Mouse (Mus musculus): ENCODE results near the gene Lhx2.

Lhx2 gene

DNA sequence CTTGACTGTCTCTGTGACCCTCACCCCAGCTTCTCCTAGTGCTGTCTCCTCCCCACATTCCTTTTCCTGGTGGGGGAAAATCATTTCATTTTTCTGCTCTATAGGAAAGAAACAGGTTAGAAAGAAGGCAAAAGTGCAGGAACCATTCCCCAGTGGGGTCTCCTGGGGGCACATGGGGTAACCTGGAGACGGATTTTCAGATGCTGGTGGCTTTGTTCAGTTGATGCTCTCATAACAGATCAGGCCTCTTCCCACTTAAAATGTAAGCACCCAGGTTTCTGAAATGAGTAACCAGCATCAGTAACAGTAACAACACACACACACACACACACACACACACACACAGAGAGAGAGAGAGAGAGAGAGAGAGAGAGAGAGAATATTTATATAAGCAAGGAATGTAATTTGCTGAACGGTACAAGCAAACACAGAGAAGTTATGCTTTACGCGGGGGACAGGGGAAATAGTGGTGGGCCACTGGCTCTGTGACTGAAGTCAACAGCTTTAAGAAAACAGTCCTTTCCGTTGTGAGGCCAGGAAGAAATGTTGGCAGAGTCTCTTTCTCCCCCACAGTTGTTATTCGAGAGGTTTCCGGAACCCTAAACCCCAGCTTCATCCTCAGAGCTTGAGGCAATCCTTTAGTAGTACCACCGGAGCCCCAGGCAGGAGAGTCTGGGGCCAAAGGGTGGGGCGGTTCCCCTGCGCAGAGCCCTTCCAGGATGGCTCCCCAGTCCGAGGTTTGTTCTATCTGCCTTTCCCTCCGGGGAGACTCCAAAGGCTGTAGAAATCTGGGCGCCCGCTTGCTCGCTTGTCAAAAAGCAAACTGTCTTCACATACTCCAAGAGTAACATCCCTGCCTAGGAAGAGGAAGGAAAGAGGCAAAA, 8.0 kb downstream of the Lhx2 start:
- DNase-seq (ENCODE audit: low read depth), result no peak

DNA sequence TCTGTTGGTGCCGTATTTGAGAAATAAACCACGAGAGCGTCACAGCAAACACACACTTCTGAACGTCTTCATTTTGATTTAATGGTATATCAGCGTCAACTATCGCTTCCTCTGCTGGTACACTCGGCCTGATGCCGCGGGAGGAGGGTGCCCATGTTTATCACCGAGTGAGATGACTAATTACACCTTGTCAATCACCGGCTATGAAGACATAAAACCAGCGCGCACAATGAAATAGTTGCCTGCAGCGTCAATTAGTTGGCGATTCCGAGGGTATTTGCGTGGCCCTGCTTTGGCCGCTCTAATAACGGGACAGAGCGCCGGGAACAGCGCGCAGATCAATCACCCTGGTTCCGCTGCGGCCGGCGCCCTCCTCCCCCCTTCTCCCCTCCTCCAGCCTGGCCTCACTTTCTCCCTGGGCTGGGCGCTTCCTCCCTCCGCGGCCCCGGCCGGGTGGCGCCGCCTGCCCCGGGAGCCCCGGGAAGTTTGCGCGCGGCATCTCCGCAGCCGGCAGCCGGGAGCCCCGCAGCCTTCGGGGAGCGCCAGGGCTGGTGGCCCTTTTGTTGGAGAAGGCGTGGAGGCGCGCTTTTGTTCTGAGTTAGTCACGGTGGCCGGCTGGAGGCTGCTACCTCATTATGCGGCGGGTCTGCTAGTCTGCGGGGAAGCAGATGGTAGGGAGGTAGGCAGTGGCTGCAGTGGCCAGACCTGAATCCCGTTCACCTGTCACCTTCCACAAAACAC, 8.9 kb downstream of the Lhx2 start:
- DNase-seq (ENCODE audit: low read depth), result no peak

DNA sequence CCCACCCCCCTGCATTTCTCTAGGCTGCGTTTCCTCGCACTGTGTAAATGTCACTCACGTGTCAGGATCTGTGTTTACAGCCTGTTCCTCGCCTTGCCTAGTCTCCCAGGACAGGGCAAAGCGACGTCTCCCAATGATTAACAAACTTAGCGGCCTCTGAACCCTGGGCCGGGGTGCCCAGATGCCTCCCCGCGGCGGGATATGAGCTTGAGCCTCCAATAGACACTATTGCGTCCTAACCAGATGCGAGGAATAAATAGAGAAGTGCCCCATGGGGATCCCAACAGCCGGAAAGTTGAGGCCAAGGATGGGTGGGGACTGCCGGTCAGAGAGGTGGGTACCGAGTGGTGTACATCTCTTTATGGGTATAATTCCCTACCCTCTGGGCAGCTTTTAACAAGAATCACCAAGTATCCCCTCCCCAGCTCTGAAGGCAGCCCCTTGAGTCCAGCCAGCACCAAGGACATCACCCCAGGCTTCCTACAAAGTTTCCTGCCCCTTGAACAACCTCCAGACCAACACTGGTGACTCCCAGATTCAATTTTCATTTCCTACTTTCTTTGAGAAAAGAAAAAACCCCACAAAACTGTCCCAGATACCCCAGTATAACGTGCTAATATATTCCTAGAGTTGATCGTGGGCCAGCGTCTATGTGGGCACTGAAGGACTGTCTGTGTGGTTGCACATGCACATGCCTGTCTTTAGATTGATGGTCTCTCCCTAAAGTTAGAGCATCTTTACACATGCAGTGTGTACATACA, 9.8 kb downstream of the Lhx2 start:
- no peak for DNase-seq (ENCODE audit: low read depth)

DNA sequence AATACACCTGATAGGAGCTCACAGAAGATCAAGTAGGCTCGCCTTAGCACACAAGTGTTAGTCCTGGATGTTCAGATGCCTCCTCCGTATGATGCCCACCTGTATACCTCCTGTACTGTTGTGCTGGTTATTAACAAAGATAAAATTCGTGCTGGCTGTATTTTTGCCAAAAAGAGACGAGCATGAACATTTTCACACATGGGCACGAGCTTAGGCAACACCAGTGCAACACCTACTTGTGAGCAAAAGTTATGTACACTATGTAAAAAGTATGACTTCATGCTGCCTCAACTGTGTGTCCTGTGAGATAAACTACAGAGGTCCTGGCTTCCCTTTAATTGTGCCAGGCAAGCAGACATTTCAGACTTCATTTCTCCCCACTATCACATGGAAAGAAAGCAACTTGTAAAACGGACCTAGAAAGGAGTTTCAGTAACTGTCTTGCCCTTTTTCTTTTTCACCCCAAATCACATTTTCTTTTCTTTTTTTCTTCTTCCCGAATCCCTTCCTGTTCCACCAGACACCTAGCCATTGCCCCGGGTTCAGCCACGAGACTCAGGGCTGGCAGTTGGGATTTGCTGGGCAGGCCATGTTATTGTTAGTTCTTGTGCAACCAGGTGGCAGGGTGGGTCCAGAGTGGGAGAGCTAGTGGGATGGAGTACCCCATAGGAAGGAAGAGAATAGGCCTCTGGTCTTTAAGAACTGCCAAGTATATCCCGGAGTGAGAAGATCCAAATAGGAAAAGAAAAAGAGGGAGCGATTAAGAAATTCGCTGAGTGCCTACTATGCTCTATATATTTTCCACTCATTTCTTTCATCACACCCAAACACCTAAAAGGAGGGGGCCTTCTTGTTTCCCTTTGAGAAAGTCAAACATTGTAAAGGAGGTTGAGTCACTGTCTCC, 10.6 kb downstream of the Lhx2 start:
- no peak for DNase-seq (ENCODE audit: low read depth)

DNA sequence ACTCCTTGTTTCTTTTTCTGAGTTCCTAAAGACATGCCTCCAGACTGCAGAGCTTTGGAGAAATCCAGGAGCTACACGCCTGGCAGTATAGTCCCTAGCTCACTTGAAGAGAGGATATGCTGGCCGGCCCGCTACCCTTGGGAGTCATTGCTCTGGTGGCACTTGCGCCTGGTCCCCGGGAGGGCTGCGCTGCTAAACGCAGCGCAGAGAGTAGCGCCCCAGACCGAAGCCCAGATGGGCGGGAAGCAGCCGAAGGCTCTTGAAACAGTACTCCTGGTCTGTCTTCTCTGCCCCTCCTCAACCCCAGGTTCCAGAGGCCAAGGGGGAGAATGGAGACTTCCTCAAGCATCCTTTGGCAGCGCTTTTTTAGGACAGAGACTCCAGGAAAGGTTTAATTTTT, 11.3 kb downstream of the Lhx2 start:
- DNase-seq (ENCODE audit: low read depth), result no peak

DNA sequence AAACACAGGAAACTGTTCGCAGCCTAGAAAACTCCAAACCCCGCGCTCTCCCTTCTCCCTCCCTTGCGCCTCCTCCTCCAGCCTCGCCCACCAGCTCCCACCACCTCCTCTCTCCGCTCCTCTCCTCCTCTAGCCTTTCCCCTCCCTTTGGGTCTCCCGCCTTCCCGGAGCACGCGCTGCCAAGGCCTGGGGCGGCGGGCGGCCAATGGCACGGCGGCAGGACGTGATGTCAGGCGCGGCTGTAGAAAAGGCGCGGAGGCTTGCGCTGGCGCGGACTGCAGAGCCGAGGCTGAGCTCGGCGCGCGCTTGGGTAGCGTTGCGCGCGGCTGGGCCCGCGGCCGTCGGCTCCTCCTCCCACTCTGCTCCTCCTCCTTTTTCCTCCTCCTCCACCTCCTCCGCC, 11.7 kb downstream of the Lhx2 start:
- DNase-seq (ENCODE audit: low read depth), result no peak

DNA sequence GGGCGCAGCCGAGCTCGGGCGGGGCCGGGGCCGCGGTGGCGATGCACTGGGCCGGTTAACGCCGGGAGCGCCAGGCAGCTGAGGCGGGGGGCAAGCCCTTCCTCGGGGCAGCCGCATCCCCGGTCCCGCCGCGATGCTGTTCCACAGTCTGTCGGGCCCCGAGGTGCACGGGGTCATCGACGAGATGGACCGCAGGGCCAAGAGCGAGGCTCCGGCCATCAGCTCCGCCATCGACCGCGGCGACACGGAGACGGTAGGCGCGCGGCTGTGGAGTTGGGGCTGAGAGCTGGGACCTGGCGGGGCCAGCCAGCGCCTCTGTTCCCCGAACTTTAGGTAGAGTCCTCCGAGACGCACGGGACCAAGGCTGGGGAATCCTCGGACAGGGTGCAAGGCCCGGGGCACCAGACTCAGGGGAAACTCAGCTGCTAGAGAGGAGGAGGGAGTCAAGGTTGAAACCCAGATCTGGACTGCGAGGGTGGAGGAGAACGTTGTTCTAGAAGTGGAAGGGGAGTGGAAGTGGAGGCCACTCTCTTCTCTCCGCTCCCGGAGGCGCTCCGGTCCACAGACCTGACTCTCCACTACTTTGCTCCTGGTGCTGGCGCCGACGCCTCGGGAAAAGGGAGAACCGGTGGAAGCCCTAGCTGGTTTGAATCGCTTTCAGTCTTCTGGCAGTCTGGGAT, 12.7 kb downstream of the Lhx2 start:
- DNase-seq (ENCODE audit: low read depth), result no peak

DNA sequence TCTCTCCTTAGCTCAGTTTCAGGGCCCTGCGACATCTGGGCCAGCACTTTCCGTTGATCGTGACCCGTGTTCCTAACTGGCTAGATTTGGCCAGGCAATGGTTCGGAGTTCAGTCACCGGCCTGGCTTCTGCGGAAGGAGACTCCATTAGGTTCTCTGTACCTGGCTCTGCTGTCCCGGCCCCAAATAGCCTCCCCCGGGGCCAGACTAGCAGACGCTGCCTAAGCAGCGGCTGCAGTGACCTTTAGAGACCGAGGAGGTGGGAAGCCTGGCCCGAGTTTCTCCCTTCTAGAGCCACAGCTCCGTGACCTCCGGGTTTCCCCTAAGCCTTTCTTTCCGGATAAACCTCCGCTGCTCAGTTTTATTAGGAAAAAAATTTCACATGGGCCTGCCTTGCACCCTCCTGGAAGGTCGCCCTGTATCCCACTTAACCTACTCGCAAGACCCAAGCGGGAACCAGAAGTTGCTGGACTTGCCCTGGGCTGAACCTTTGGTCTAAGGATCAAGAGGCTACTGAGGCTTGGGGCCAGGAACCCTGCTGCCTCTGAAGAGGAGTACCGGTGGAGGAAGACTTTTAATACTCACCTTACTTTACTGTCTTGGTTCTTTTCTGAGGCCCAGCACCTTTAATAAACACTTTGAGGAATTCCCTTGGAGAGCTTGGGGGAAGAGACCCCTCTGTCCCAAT, 13.4 kb downstream of the Lhx2 start:
- no peak for DNase-seq (ENCODE audit: low read depth)

DNA sequence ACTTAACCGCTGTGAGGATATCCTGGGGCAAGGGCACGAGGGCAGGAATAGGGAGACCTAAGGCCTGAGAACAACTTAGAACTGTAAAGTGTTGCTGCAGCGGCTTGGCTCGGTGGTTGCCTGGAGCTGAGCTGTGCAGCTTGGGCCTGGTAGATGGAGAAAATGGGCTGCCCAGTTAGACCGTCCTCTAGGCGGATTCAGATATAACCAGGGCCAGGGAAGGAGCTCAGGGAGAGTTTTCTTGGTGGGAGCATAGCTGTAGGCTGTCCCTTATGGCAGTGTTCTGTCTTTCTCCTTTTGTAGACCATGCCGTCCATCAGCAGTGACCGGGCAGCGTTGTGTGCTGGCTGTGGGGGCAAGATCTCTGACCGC, 13.9 kb downstream of the Lhx2 start:
- DNase-seq (ENCODE audit: low read depth), result no peak

DNA sequence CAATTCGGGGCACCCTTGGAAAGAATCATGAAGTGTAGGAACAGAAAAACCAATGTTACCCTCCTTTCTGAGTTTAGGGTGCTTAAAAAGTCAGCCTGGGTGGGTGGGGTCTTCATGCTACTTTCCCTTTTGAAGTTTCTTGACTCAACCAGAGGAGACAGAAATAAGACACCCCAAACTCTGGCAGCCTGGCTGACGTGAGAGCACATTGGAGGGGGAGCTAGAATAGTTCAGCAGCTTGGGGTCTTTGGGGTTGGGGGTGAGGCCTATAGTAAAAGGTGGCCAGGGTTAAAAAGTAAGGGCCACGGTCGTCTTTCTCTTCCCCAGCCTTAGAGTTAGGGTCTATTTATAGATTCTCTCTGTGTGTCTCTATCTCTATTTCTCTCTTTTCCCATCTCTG, 14.6 kb downstream of the Lhx2 start:
- no peak for DNase-seq (ENCODE audit: low read depth)

DNA sequence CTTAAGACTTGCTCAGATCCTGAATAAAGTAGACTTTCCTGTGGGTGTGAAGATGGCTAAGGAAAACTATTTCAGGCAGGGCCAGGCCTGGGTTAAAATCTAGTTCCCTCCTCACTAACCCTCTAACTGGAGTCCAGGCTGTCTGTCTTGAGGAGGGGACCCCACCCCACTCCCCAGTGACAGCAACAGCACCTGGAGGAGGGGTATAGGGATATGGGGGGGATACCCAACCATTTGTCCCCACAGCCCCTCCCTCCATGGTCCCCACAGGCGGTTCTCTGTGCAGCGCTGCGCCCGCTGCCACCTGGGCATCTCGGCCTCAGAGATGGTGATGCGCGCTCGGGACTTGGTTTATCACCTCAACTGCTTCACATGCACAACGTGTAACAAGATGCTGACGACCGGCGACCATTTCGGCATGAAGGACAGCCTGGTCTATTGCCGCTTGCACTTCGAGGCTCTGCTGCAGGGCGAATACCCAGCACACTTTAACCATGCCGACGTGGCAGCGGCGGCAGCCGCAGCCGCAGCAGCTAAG, 15.2 kb downstream of the Lhx2 start:
- no peak for DNase-seq (ENCODE audit: low read depth)

DNA sequence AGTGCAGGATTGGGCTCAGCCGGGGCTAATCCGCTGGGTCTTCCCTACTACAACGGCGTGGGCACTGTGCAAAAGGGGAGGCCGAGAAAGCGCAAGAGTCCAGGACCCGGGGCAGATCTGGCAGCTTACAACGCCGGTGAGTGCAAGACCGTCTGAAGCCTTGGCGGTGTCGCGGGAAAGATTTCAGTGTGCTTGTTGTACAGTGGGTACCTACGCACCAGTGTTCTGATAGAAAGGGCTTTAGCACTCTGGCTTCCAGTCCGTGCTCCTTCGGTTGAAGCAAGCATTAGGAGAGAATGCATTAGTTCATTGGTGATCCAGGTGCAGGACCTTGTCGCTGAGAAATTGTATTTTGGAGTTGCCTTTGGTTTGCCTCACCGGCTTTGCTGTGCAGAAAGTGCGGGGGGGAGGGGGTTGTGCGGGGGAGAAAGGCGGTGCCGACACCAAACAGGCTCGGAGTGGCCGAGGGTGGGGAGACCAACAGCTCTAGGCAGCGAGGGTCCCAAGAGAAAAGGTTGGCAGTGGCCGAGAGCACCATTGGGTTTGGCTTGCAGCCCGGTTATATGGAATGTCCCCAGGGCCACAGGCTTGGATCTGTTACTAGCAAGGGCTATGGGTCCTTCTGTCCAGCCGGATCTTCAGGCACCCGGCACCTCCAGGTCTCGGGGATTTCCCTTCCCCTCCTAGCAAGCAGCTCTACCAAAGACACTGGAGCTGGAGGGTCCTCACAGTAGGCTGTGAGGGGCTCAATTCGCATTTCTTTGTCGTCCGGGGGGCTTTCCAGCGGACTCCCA, 15.8 kb downstream of the Lhx2 start:
- DNase-seq (ENCODE audit: low read depth), result no peak

DNA sequence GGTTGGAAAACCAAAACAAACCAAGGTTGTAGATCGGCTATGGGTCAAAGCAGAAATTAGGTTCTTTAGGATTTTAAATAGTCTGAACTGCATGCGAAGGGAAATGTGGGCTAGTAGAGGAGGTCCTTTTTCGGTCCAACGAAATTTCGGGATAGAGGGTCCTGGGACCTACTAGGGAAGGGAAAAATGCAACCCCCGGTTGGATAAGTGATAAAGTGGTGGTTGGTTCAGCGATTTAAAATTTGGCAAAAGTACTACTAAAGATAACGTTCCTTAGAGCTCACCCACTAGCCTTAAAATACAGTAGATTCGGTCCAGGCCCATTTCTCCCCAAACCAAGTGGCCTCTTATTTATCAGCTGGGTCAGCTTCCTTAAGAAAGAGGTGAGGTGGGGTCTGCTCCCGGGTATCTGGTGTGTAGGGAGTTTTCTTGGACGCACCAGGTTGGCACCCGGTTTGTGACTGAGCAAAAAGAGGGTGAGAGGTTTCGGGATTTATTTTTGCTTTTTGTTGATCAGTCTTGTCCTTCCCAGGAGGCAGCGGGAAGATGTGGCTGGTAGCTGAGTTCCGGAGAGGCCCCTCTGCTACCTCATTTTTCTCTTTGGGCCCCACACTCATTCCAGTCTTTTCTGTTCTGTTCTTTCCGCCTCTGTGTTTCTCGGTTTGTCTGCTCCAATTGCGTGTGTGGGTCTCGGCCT, 16.8 kb downstream of the Lhx2 start:
- no peak for DNase-seq (ENCODE audit: low read depth)

DNA sequence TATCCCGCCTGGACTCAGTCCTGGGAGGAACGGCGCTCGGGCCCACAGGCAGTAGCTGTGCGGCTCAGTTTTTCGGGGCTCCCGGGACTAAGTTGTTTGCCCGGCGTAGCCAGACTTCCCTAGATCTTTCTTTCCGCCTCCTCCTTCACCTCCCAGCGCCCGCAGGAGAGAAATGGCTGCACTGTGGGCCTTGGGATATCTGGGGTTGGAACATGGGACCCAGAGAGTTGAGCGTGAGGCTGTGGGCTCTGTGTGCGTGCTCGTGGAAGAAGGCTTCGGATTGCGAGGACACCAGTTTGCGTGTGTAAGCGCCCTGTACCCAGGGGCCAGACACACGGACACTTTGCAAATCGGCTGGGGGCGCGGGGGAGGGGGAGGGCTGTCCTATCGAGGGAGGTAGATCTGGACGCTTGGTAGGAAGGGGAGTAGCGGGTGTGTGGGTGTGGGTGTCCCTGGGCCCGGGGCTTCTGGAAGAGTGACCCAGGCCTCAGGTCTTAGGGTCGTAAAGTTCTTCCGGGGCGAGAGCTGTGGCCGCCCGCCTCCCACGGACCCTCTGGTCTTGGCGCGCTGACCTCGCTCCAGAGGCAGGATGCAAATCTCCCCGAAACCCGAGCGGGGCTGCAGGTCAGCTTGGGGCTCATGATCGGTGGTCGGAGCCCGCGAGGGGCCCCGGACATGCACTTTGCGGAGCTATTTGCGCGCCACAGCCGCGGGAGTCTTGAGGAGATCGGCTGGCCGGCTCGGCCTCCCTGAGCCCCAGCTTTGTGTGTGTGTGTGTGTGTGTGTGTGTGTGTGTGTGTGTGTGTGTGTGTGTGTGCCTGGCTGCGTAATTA, 17.6 kb downstream of the Lhx2 start:
- no peak for DNase-seq (ENCODE audit: low read depth)

DNA sequence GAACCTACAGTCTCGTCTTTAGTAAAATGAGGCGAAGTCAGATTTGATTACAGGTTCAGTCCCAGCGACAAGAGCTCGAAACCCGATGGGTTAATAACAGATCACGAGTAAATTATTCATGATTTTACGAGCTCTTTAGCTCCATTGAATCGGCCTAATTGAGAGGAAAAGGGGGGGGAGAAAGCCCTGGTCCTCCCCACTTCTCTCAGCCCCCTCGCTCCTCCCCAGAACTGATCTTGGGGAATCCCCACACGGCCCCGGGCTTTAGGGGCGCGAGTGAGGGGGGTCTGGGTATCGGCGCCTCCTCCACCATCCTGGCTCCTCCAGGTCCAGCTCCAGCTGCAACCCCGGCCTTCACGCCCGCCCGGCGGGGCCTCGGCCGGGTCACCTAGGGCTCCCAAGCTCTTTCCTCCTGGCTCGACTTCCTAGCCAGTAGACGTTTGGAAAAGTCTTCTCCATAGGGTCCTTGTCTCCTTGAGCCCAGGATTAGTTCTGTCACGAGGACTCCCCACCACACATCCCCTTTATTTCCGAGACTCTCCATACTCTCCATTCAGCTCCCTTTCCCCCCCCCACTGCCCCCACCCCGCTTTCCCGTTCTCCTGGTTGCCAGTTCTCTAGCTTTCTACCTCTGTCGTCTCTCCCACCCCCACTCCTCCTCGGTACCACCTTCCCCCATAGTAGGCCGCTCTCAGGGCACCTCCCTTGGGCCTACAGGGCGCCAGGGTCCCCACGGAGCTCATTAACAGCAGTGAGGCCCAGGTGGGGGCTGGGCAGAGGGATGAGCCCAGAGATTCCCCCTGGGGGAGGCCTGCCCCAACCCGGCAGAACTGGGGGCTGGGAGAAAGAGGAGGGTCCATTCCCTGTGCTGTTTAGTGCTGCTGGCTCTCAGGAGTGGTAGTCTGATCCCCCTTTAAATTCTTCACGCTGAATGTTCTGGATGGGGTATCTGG, 18.5 kb downstream of the Lhx2 start:
- DNase-seq (ENCODE audit: low read depth), result no peak

DNA sequence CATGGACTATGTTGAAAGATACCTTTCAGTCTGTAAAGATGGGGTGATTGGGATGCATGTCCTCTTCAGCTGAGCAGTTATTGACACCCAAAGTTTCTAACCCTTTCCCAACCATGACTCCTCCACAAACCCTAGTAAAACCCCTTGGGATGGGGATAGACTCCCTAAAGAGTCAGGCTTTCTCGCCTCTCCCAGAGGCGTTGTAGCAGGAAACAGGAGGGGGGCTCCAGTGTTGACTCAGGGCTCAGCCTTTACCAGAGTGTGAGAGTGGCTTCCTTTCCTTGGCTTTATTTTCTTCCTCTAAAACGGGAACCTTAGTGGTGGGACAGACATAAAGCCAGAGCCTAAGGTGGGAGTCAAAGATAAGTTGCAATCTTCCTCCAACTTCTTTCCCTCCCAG, 19.5 kb downstream of the Lhx2 start:
- no peak for DNase-seq (ENCODE audit: low read depth)

DNA sequence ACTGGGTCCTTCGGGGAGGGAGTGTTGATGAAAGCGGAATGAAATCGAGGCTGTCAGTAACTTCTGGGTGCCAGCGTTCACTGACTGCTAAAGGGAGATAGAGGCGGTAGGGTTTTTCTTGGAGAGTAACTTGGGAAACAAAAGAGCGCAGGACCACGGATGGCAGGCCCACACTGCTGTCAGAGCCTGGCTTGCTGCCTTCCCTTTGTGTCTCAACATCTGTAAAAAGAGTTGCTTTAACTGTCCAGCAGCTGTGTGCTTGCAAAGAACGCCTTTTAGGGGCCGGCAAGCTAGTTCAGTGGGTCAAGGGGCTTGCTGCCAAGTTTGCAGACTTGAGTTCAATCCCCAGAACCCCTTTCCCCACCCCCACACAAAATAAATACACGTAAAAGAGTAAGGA, 20.1 kb downstream of the Lhx2 start:
- no peak for DNase-seq (ENCODE audit: low read depth)

Measured in 416B (cell line).